Mouse (Mus musculus): ENCODE data around the gene Psmc3.

DNA sequence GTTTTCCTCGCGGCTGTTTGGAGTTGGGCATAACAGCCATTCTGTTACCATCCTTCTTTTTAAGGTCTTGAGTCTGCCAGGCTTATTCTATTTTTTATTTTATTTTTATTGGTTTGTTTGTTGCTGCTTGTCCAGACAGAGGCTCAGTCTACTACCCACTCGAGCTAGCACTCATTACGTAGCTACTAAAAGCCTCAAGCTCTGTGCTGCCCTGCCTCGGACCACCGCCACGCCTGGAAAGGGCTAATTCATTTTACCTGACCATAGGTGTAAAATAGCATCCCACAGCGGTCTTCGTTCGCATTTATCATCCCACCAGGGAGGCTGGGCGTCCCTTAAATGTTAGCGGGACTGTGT lies 24.1 kb downstream of the Psmc3 start:
- TF ChIP-seq CTCF (IDR thresholded peaks at IDR 0.05; ENCODE audit: extremely low read depth, insufficient read depth, low read length) (no peak), POLR2A (IDR thresholded peaks at IDR 0.05; ENCODE audit: extremely low read depth, insufficient read depth, low read length) (no peak)
